Mouse (Mus musculus): Measurements from ENCODE around the gene Nol4l.

The Nol4l gene

GRCm38 (mm10) chr2:153444254-153445136, 85.3 kb downstream of the Nol4l start:
- peak; percentile 42 to 45 for DNase-seq (ENCODE audit: low spot score in 2 of 2)

GRCm38 (mm10) chr2:153443434-153444240, 86.1 kb downstream of the Nol4l start:
- peak; percentile 25 to 48 for DNase-seq (ENCODE audit: low spot score in 2 of 2)

- no peak for DNase-seq (ENCODE audit: low spot score in 2 of 2)
Observed at GRCm38 (mm10) chr2:153442720-153443119, 87.1 kb downstream of the Nol4l start.

- no peak for DNase-seq (ENCODE audit: low spot score in 2 of 2)
Observed at GRCm38 (mm10) chr2:153441228-153441627, 88.5 kb downstream of the Nol4l start.

- DNase-seq (ENCODE audit: low spot score in 2 of 2), result no peak
Observed at GRCm38 (mm10) chr2:153440755-153441154, 89.0 kb downstream of the Nol4l start.

- no peak for DNase-seq (ENCODE audit: low spot score in 2 of 2)
Observed at GRCm38 (mm10) chr2:153437306-153437659, 92.5 kb downstream of the Nol4l start.

- DNase-seq (ENCODE audit: low spot score in 2 of 2), result no peak
Observed at GRCm38 (mm10) chr2:153436641-153437305, 93.0 kb downstream of the Nol4l start.

- no peak for DNase-seq (ENCODE audit: low spot score in 2 of 2)
Observed at GRCm38 (mm10) chr2:153434880-153435831, 94.6 kb downstream of the Nol4l start.

GRCm38 (mm10) chr2:153433859-153434258, 95.9 kb downstream of the Nol4l start:
- DNase-seq (ENCODE audit: low spot score in 2 of 2), result no peak

- no peak for DNase-seq (ENCODE audit: low spot score in 2 of 2)
Observed at GRCm38 (mm10) chr2:153432492-153432891, 97.3 kb downstream of the Nol4l start.

- no peak for DNase-seq (ENCODE audit: low spot score in 2 of 2)
Observed at GRCm38 (mm10) chr2:153430571-153430970, 99.2 kb downstream of the Nol4l start.

GRCm38 (mm10) chr2:153428485-153428884, 101.3 kb downstream of the Nol4l start:
- no peak for DNase-seq (ENCODE audit: low spot score in 2 of 2)

- DNase-seq (ENCODE audit: low spot score in 2 of 2), result no peak
Observed at GRCm38 (mm10) chr2:153426931-153427330, 102.8 kb downstream of the Nol4l start.

GRCm38 (mm10) chr2:153425998-153426670, 103.6 kb downstream of the Nol4l start:
- peak in 1 of 2 experiments; percentile 47 for DNase-seq (ENCODE audit: low spot score in 2 of 2)

GRCm38 (mm10) chr2:153425124-153425844, 104.5 kb downstream of the Nol4l start:
- no peak for DNase-seq (ENCODE audit: low spot score in 2 of 2)

GRCm38 (mm10) chr2:153424557-153424956, 105.2 kb downstream of the Nol4l start:
- DNase-seq (ENCODE audit: low spot score in 2 of 2), result no peak

- no peak for DNase-seq (ENCODE audit: low spot score in 2 of 2)
Observed at GRCm38 (mm10) chr2:153423113-153423512, 106.7 kb downstream of the Nol4l start.

- no peak for DNase-seq (ENCODE audit: low spot score in 2 of 2)
Observed at GRCm38 (mm10) chr2:153422051-153422450, 107.7 kb downstream of the Nol4l start.

- DNase-seq (ENCODE audit: low spot score in 2 of 2), result no peak
Observed at GRCm38 (mm10) chr2:153421233-153421632, 108.5 kb downstream of the Nol4l start.

- no peak for DNase-seq (ENCODE audit: low spot score in 2 of 2)
Observed at GRCm38 (mm10) chr2:153418381-153418780, 111.4 kb downstream of the Nol4l start.

Measured in frontal cortex, postnatal 36 days (tissue).